Mouse (Mus musculus) brain, embryonic 14.5 days (tissue): ENCODE data around the gene Ctsd. TPM values are rescaled to one million over a fixed set of nuclear protein-coding genes. Genes with fewer than 3 reads are reported as not detected.
A peak's percentile ranks its signal among the peaks of the same experiment; 100 is the strongest.
"Not testable (repeated sequence)": the region's sequence is repeated elsewhere in the genome, so short reads cannot be mapped to it uniquely, and the experiment has no call there.

Source experiments
- DNase-seq: peaks from one replicate; pipeline ENCODE4 v3.0.0-alpha.2; 2011; ENCODE audit warnings: low read depth
- CTCF ChIP-seq: fragments of 200-500 bp; IDR thresholded peaks from 2 replicates; pipeline ENCODE4 v1.5.1; 2012; ENCODE audit warnings: inconsistent platforms, mild to moderate bottlenecking, moderate library complexity, borderline replicate concordance; ENCODE audit not compliant: insufficient read depth, insufficient read length; ENCODE audit errors: extremely low read depth
- POLR2A ChIP-seq: fragments of 200-500 bp; IDR thresholded peaks from 2 replicates; pipeline ENCODE4 v1.6.1; 2012; ENCODE audit warnings: mild to moderate bottlenecking, inconsistent platforms, borderline replicate concordance; ENCODE audit not compliant: poor library complexity, insufficient read depth, insufficient read length, severe bottlenecking; ENCODE audit errors: extremely low read depth
- polyA plus RNA-seq: library from polyadenylated mRNA; depleted of rRNA; stranded (reverse); fragments of >200 nt; gene quantifications from 2 replicates; pipeline ENCODE4 v1.2.3, GENCODE M21; 2012

Ctsd gene
- polyA plus RNA-seq, 1 experiment, result 216 TPM

- TF ChIP-seq POLR2A (no peak), CTCF (no peak)
- DNase-seq, result no peak
Observed at GRCm38 (mm10) chr7:142418679-142419078, 30.8 kb upstream of the Ctsd start.

DNA sequence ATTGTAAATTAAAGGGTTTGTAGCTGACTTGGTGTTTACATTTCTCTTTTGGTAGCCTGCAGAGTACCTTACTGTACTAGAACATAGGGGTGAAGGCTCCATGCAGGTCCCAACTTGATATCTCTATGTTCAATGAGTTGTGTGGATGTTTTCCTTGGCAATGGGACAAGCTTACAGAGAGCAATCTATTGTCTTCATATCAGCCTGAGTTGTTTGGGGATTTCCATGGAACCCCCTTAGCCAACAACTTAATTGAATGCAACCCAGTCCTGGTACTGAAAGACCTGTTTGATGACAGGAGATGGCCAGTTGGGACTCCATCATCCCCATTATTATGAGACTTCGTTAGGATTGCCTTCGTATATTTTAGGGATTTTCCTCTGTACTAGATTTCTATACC is 30.2 kb upstream of the Ctsd start:
- TF ChIP-seq CTCF, result no peak
- no peak for TF ChIP-seq POLR2A
- no peak for DNase-seq

DNA sequence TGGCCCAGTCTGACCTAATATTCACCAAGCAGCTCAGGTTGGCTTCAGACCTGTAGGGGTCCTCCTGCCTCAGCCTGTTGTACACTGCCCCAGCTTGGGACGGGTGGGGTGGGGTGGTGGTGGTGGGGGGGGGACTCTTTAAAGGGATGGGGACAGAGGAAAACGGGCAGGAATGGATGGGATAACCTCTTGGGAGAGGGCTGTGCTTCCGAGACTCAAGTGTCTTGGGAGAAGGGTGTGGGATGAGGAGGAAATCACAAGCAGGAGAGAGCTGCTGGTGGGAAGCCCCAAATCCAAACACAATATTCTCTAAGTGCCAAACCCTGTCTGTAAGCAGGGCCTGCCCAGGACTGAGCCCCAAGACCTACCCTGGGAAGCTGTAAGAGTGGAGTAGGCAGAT is 28.4 kb upstream of the Ctsd start:
- no peak for DNase-seq

DNA sequence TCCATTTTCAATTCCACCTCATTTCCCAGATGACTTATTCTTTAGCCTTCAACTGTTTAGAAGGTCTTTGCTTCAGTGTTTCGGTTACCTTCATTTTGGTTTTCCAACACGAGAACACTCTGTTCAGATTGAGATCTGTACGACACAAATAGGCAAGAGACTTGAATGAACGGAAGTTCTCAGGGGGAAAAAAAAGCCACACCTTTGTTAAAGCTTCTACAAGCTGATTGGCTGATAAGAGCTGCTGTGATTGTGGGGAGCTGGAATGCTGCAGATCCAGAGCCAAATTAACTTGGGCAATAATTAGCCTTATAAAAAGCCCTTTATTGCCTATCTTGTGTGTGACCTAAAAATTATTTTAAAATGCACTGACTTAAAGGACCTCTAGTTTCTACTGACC is 27.5 kb upstream of the Ctsd start:
- TF ChIP-seq CTCF (no peak), POLR2A (no peak)
- no peak for DNase-seq

More for the DNA sequence above, 28.4 kb upstream of the Ctsd start:
- no peak for TF ChIP-seq POLR2A
- TF ChIP-seq CTCF, result no peak

- no peak for TF ChIP-seq CTCF
- no peak for TF ChIP-seq POLR2A
- DNase-seq, result no peak
Observed at GRCm38 (mm10) chr7:142413285-142413684, 25.4 kb upstream of the Ctsd start.

DNA sequence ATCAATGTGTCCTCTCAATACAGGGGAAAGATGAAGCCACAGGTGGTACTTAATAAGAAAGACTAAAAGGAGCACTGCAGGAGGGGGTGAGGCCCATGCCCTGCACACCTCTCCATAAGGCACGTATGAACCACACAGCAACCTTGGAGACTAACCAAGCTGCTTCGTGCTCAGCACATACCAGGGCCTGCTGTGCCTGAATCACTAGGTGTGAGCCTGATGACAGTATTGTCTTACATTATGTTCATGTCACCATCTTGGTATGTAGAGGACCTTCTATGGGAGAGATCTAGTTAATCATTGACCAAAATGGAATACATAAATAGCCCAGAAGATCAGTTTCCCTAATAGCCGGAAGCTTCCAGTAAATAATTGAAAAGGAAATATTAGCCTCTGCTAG is 21.8 kb upstream of the Ctsd start:
- no peak for DNase-seq
- TF ChIP-seq CTCF (no peak), POLR2A (no peak)

DNA sequence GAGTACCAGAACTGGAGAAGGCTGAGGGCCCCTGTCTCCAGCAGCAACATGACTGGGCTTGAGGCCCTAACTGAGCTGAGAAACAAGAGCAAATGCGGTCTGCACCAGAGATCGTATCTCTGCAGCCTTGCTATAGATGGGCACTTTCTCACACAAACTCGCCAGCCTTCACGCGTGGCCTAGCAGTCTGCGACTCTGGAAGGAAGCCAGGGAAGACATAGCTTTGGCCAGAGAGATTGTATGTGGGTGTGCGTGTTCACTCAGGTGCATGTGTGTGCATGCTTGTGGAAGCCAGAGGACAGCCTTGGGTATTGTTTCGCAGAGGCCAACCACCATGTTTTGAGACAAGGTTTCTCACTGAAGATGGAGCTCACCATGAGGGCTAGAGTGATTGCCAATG is 20.8 kb upstream of the Ctsd start:
- TF ChIP-seq POLR2A (no peak), CTCF (no peak)
- DNase-seq, result no peak

DNA sequence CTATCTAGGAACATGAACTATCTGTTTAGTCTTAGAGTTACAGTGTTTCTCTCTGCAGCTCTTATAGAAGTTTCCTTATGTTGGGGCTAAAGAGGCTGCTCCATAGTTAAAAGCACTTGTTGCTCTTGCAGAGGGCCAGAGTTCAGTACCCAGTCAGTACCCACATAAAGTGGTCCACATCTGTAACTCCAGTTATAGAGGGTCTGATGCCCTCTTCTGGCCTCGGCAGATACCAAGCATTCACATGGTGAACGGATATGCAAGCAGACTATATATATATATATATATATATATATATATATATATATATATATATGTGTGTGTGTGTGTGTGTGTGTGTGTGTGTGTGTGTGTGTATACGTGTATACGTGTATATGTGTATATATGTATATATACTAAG is 20.1 kb upstream of the Ctsd start:
- no peak for DNase-seq
- TF ChIP-seq CTCF, result no peak
- TF ChIP-seq POLR2A, result no peak

DNA sequence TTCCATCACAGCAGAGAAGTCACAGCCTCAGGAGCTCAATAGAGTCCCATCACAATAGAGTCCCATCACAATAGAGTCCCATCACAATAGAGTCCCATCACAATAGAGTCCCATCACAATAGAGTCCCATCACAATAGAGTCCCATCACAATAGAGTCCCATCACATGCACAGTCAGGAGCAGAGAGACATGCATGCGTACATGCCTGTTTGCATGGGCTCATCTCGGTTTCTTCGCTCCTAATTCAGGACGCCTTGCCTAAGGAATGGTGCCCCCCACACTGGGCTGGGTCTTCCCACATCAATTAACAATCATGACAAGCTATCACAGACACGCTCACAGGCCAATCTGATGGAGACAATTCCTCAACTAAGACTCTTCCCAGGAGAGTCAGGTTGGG is 17.3 kb upstream of the Ctsd start:
- DNase-seq, result not testable (repeated sequence)

GRCm38 (mm10) chr7:142403591-142403990 is 15.8 kb upstream of the Ctsd start:
- no peak for DNase-seq
- TF ChIP-seq CTCF, result no peak
- TF ChIP-seq POLR2A, result no peak

DNA sequence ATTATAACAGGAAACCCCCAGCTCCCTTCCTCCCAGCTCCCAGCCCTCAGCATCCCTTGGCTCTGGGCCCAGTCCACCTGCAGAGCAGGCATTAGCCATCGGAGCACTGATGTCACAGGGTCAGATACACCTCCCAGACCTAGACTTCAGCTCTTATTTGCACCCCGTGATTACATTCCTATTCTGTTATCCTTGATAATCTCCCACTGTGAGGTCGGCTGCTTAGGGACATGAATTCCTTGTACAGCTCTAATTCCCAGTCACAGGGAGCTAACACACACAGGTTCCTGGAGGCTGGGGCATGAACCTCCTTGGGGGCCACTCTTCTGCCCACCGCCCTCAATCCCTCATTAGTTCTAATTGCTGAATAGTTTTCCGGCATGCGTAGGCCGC is 12.9 kb upstream of the Ctsd start:
- DNase-seq, result peak; percentile 46
- TF ChIP-seq CTCF, result no peak
- no peak for TF ChIP-seq POLR2A

- TF ChIP-seq CTCF (no peak), POLR2A (no peak)
- DNase-seq, result no peak
Observed at GRCm38 (mm10) chr7:142400112-142400749, 12.4 kb upstream of the Ctsd start.

- DNase-seq, result no peak
- TF ChIP-seq CTCF (no peak), POLR2A (no peak)
Observed at GRCm38 (mm10) chr7:142399250-142399649, 11.4 kb upstream of the Ctsd start.
